Mouse (Mus musculus): ENCODE measurements around the gene Mucl1. TPM values are rescaled to one million over a fixed set of nuclear protein-coding genes. Genes with fewer than 3 reads are reported as not detected.

Mucl1 gene
- not detected for polyA plus RNA-seq (2017; shearing (Covaris generic))

DNA sequence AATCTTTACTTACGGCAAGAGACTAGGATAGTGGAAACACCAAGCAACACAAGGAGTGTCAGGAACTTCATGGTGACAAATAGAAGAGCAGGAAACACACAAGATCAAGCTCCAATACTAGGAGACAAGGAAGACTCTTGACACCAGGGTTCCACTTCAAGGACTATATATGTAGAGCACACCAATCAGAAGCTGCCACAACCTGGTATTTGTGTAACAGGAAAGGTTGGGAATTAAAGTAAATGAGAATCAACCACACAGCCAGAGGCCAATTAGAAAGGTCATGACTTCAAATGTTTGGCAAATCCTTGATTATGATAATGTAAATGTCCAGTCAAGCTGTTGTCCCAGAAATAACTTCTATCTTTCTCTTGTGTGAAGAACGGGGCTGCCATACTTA lies at the start of gene Mucl1:
Gene Mucl1 (minus strand): TSS at position 101 of the 400 bp plus-strand sequence.

Other genes starting within 250 kb of the Mucl1 start
- gene Ppp1r1a, start 217.5 kb downstream of the Mucl1 start, polyA plus RNA-seq (2017; shearing (Covaris generic)): not detected
- gene Glycam1, start 190.4 kb downstream of the Mucl1 start, polyA plus RNA-seq (2017; shearing (Covaris generic)): not detected
- gene Mucl2, start 143.8 kb upstream of the Mucl1 start, polyA plus RNA-seq (2017; shearing (Covaris generic)): not detected

All from naive thymus-derived CD4-positive, alpha-beta T cell, adult 5 months (primary cell).